Mouse (Mus musculus) adipose tissue, adult 10 weeks (tissue): ENCODE measurements around the gene Nlrp1b. TPM values are rescaled to one million over a fixed set of nuclear protein-coding genes. Genes with fewer than 3 reads are reported as not detected.

ENCODE experiments used
- polyA plus RNA-seq: library from polyadenylated mRNA; stranded (reverse); fragments of 350-450 nt; fragmentation: Illumina TruSeq; extraction: RNeasy Lipid Tissue Mini Kit (QIAGEN cat#74804); gene quantifications from one replicate; pipeline ENCODE4 v1.2.3, GENCODE M21; 2014; ENCODE audit warnings: low read depth, low replicate concordance

Nlrp1b gene
- polyA plus RNA-seq, result 0.83 TPM

GRCm38 (mm10) chr11:71230684-71231480 lies at the start of gene Nlrp1b:
TSS of gene Nlrp1b (minus strand) at chr11:71230733.

GRCm38 (mm10) chr11:71144661-71145060 lies 85.9 kb downstream of the Nlrp1b start, which contains the start of gene Nlrp1a:
TSS of gene Nlrp1a (minus strand) at chr11:71144704.

Other genes with a start within 250 kb of the Nlrp1b start
- gene C1qbp, start 247.7 kb downstream of the Nlrp1b start, polyA plus RNA-seq, result 72.2 TPM
- 22.2 TPM for gene Dhx33, start 226.3 kb downstream of the Nlrp1b start, polyA plus RNA-seq
- gene Mis12, start 211.1 kb downstream of the Nlrp1b start, polyA plus RNA-seq, result 14.3 TPM
- 30.9 TPM for gene Derl2, start 210.9 kb downstream of the Nlrp1b start, polyA plus RNA-seq
- gene 6330403K07Rik, start 197.2 kb downstream of the Nlrp1b start, polyA plus RNA-seq, result 3.8 TPM
- 0.20 TPM for gene Nlrp1a, start 86.0 kb downstream of the Nlrp1b start, polyA plus RNA-seq